Mouse (Mus musculus): ENCODE measurements at regions not wholly inside any gene's neighbourhood (a gene's known extent, or its start where the extent isn't known, plus 50 kb on each side); places are given as distances from the start of the nearest gene placed in this dataset.

DNA sequence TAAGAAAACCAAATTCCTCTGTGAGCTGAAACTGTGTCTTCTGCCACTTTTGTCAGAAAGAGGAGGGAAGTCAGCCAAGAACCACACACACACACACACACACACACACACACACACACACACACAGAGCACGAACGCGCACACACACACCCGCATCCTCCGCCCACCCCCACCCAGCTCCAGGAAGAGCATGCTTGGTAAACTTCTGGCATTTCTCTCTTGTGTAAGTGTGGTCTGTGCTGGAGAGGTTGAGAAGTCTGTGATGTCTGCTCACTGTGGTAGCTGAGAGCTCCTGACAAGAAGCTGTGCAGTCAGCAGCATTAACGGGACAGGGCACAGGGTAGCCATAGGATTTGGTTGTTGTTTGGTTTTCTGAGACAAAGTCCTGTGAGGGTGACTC is 120.8 kb upstream of the Topaz1 start:
- no peak for DNase-seq (ENCODE audit: low spot score)

DNA sequence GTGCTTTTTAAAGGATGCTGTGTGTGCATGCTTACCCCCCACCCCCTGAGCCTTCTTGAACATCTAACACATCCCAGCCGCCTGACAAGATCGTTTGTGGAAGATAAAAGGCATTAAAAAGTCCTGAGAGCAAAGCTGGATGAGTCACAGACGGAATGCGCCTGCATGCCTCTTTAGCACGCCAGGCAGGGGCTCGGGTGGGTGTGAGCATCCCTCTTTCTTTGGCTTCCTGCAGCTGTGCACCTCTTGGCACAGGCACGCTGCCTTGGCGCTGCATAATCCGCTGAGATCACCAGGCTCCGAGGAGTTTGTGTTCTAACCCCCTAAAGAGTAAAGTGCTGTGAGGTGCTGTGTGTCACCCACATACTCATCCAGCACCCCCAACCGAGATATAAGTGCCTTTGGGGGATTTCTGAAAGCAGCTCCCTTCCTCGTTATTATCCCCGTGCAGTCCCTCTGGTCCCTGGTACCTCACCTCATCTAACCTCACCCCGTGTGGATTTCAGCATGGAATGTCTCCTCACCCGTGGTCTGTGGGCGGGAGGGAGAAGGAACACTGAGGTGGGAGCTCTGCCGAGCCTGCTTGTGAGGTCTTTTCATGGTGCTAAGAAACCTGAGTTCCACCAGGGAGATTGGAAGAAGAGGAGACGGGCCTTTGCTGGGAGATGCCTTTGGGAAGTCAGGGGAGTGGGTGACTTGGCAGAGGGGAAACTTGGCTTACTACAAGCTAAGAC is 117.8 kb upstream of the Topaz1 start:
- no peak for DNase-seq (ENCODE audit: low spot score)

DNA sequence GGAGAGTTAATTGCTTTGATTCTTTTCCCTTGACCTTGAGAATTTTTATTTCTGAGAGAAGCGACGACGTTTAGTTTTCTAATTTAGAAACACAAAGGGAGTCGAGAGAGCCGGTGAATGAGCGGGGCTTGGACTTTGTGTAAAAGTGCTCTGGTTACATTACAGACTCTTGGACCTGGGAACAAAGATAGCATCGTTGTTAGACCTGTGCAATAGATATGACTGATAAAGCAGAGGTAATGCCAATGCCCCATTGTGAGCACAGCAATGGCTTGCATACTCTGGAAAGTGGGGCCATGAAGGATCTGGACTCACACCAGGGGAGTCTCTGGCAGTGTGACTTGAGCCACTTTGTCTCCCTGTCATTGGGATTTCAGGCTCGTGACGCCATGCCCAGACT is 115.4 kb upstream of the Topaz1 start:
- no peak for DNase-seq (ENCODE audit: low spot score)

- DNase-seq (ENCODE audit: low spot score) = no peak
These were observed 113.7 kb upstream of the Topaz1 start for GRCm38 (mm10) chr9:122633484-122633883.

DNA sequence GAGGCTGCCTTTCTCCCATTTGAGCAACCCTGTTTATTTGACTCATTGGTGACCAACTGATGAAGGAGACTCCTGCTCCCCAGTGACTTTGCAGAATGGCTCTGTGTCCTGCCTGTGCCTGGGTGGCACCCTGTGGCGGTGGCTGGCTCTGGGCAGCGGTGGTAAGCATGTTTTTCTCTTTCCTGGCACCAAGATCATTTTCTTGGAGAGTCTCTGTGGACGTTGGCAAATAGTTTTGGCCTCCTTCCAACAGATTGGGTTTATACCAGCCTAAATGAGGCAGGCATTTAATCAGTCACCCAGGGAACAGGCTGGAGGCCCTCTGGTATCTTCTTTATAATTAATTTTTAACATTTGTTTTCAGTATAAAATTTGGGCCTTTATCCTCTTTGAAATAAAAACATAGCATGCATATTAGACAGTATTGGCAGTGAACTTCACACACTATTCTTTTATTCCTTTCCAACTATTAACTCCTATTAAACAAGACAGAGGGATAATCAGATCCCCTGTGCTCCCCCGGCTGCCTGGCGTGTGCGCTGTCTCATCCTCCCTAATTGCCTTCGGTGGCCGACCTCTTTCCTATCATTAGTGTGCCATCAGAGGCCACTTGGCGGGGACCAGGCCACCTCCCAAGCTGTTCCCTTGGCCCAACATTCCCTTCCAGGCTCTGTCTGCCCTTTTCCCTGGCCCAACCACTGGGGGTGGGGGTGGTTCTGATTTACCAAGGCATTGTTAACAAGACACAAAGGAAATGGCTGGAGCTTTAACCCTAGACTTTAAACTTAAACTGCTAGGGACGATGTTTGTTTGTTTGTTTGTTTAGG is 111.8 kb upstream of the Topaz1 start:
- no peak for DNase-seq (ENCODE audit: low spot score)

GRCm38 (mm10) chr9:122637591-122637990 is 109.6 kb upstream of the Topaz1 start:
- DNase-seq (ENCODE audit: low spot score) = no peak

- no peak for DNase-seq (ENCODE audit: low spot score)
These were observed 107.9 kb upstream of the Topaz1 start for GRCm38 (mm10) chr9:122639239-122639638.

DNA sequence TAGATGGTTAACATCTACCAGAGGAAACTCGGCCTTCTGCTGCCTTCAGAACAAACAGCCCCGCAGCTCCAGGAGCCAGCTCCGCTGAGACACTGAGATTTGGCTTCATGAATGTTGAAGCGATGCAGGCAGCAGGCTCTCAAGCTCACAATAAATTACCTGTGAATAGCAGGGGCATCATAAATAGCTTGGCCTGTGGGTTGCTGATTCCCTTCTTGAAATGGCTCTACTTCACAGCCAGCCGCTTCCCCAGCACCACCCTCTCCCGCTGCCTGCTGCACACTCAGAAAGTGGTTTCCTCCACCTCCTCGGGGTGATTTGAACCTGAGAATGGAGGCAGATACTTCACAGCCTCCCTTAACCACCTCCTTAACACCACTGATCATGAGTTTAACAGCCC is 104.2 kb upstream of the Topaz1 start:
- DNase-seq (ENCODE audit: low spot score) = no peak

DNA sequence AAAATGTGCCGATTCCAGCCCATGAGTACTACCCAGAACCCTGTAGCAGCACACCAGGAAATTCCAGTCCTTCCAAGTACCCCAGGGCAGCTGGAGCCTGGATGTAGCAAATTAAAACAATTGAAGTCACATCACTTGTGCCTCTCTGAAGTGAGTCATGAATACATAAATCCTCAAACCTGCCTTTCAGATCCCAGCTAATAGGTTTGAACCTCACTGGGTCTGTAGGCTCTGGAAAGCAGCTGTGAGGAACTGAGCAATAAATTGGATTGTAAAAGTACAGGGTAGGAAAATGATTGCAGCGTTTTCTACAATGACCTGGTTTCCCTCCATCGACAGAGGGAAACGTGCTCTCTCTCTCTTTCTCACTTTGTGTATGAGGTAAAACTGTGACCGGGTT is 101.6 kb upstream of the Topaz1 start:
- no peak for DNase-seq (ENCODE audit: low spot score)

GRCm38 (mm10) chr9:122650862-122651261 is 96.3 kb upstream of the Topaz1 start:
- DNase-seq (ENCODE audit: low spot score) = no peak

- DNase-seq (ENCODE audit: low spot score) = peak; percentile 19
These were observed 91.6 kb upstream of the Topaz1 start for GRCm38 (mm10) chr9:122655583-122655982.

DNA sequence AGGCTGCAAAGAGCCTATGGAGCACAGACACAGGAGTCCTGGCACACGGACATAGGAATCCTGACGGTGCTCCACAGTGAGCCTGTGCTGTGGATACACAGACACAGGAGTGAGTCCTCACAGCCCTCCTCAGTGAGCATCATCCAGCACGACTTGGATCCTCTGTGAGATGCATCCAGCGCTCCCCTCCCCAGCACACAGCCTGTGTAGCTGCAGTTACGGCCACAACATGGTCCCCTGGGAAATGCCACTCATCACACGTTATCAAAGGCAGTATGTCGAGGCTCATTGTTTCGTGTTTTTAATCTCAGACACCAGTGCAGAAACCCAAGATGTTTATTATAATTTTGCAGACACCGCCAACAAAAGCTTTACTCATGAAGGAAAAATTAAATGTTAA is 87.1 kb upstream of the Topaz1 start:
- no peak for DNase-seq (ENCODE audit: low spot score)

DNA sequence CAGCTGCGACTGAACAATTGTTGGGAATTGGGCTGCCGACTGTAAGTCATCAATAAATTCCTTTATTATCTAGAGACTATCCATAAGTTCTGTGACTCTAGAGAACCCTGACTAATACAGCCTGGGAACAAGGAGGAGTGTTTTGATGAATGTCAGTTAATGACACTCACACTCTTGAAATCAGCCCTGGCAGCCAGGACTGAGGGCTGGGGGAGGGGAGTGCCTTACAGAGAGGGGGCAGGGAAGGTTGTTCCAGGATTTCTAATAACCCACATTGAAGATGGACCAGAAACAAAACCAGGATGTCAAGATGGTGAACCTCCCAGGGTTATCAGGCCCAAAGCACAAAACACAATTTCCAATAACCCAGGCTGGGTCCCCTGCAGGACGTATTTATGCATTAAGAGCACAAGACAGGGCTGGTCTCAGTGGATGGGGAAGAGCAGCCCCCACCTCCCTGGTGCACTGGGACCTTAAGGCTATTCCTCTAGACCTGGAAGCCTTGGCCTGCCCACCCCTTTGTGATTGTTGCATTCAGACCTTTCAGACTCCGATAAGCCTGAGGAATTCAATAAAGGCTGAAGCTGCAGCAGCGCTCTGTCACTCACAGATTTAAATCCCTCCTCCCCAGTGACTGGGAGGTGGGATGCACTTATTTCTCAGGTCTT is 80.0 kb upstream of the Topaz1 start:
- no peak for DNase-seq (ENCODE audit: low spot score)

DNA sequence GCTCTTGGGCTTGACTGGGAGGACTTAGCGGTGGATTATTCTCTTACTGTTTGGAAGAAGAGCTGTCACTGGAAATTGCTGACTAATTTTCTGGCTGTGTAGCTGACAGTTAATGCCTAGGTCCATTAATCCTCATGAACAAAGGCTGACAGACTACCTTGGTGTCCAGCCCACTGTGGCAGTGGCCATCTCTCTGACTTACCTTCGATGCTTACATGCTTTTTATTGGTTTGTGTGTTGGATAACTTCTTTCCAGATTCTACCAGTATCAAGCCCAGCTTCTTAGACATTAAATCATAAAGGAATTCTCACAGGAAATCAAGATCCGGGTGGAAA is 79.5 kb upstream of the Topaz1 start:
- no peak for DNase-seq (ENCODE audit: low spot score)

- no peak for DNase-seq (ENCODE audit: low spot score)
These were observed 73.4 kb upstream of the Topaz1 start for GRCm38 (mm10) chr9:122673777-122674176.

DNA sequence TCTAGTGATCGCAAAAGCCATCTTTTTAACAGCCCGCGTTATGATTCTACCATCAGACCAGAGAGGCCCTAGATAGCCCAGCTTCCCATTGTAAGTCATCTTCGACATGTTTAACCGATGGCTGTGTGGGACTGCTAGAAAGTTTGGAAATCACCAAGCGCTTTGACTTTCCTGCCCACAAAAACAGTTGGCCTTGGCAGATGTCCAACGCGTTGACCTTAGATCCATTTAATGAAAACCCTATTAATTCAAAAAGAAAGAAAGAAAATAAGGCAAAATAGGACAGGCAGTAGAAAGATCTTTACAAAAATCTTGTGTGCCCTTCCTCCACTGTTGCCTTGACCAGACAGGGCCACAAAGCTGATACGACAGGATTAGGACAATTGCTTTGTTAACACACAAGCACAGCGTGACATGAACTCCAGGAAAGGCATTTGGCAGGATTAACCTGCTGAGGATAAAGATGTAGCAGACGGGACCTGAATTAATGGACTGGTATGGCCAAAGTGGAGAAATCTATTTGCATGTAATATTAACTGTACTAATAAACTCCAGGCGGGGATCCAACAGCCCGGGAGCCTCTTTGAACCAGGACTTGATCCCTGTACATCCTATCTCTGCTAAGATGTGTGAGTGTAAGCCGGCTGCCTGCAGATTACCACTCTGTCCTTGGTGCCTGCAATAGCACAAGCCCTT is 69.0 kb upstream of the Topaz1 start:
- DNase-seq (ENCODE audit: low spot score) = no peak

DNA sequence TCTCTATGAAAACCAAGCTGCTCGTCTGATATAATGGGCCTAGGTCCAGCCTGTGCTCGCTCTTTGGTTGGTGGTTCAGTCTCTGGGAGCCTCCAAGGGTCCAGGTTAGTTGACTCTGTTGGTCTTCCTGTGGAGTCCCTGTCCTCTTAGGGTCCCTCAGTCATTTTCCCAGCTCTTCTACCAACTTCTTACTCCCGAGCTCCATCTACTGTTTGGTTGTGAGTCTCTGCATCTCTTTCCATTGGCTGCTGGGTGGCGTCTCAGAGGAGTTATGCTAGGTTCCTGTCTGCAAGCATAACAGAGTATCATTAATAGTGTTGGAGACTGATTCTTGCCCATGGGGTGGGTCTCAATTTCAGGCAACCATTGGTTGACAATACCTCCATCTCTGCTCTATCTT is 60.0 kb upstream of the Topaz1 start:
- DNase-seq (ENCODE audit: low spot score) = no peak

DNA sequence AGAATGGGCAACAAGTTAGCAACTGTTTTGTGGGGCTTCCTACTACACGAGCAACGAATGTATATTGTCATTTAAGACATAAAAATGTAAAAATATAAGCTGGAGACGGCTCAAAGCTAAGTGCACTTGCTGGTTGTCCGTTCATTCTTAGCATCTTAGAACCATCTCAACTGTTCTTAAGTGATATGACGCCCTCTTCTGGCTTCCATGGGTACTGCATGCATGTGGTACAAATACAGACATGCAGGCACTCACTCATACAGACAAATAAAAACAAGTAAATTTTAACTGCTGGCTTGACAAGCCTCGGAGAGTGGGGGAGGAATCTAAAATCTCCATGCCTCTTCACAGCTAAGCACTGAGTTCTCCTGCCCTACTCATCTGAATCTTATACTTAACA is 55.3 kb upstream of the Topaz1 start:
- DNase-seq (ENCODE audit: low spot score) = no peak

GRCm38 (mm10) chr9:122695724-122696123 is 51.4 kb upstream of the Topaz1 start:
- no peak for DNase-seq (ENCODE audit: low spot score)

Measured in T-cell, adult 2 months (primary cell).